Mouse (Mus musculus) megakaryocyte-erythroid progenitor cell, adult 5-6 weeks (primary cell): ENCODE measurements around the gene Mapkap1. TPM values are rescaled to one million over a fixed set of nuclear protein-coding genes. Genes with fewer than 3 reads are reported as not detected.

ENCODE experiments used
- ATAC-seq: replicated peaks from 2 replicates; pipeline ENCODE4 v1.8.0; 2016; ENCODE audit warnings: mild to moderate bottlenecking, inconsistent platforms; ENCODE audit not compliant: severe bottlenecking, poor library complexity, low FRiP score, low TSS enrichment
- total RNA-seq, 2 experiments: library from RNA; stranded (forward) in 1 of 2; stranded (reverse) in 1 of 2; fragments of 200-1000, 215-1000 nt in 1 of 2; fragments of >200 nt in 1 of 2; fragmentation: Nextera tagmentation in 1 of 2; gene quantifications; 2 replicates each; pipeline ENCODE4 v1.2.3; 2014 to 2017

Gene Mapkap1
- 28.2 and 37.8 TPM in 2 replicates for total RNA-seq (2014; fragmentation: Nextera tagmentation)
- total RNA-seq (2017), result 52.8 and 54.3 TPM in 2 replicates

- ATAC-seq, result peak; percentile 99
Measured at GRCm38 (mm10) chr2:34406601-34407464, at the start of gene Mapkap1. Gene Mapkap1 (plus strand): TSS chr2:34406771.

- no peak for ATAC-seq
Measured at GRCm38 (mm10) chr2:34363678-34364077, 42.9 kb upstream of the Mapkap1 start.

GRCm38 (mm10) chr2:34367024-34367423 lies 39.5 kb upstream of the Mapkap1 start:
- no peak for ATAC-seq

- no peak for ATAC-seq
Measured at GRCm38 (mm10) chr2:34368396-34368795, 38.2 kb upstream of the Mapkap1 start.

- no peak for ATAC-seq
Measured at GRCm38 (mm10) chr2:34370349-34370724, 36.2 kb upstream of the Mapkap1 start.

- ATAC-seq, result 0 out of 2 replicates have a peak, but pooled peaks have one; percentile 11
Measured at GRCm38 (mm10) chr2:34370725-34371440, 35.7 kb upstream of the Mapkap1 start.

- no peak for ATAC-seq
Measured at GRCm38 (mm10) chr2:34371441-34372304, 34.9 kb upstream of the Mapkap1 start.

GRCm38 (mm10) chr2:34372305-34373301 lies 34.0 kb upstream of the Mapkap1 start, which contains the start of gene Pbx3:
Gene Pbx3 (minus strand): TSS chr2:34373142.
- peak; percentile 94 for ATAC-seq

- no peak for ATAC-seq
Measured at GRCm38 (mm10) chr2:34373886-34374285, 32.7 kb upstream of the Mapkap1 start.

- no peak for ATAC-seq
Measured at GRCm38 (mm10) chr2:34374349-34374748, 32.2 kb upstream of the Mapkap1 start.

- ATAC-seq, result no peak
Measured at GRCm38 (mm10) chr2:34378930-34379329, 27.6 kb upstream of the Mapkap1 start.

- ATAC-seq, result no peak
Measured at GRCm38 (mm10) chr2:34399535-34399934, 7.0 kb upstream of the Mapkap1 start.

GRCm38 (mm10) chr2:34407596-34407995 lies 1.0 kb downstream of the Mapkap1 start:
- peak; percentile 40 for ATAC-seq

GRCm38 (mm10) chr2:34408341-34408740 lies 1.8 kb downstream of the Mapkap1 start:
- no peak for ATAC-seq

- no peak for ATAC-seq
Measured at GRCm38 (mm10) chr2:34409741-34410340, 3.3 kb downstream of the Mapkap1 start.

- ATAC-seq, result no peak
Measured at GRCm38 (mm10) chr2:34420256-34420655, 13.7 kb downstream of the Mapkap1 start.

- no peak for ATAC-seq
Measured at GRCm38 (mm10) chr2:34424186-34424585, 17.6 kb downstream of the Mapkap1 start.
